Mouse (Mus musculus): ENCODE data around the gene Lrp1.

- no peak for TF ChIP-seq POLR2A (IDR thresholded peaks at IDR 0.05; ENCODE audit: insufficient read depth, low read depth, low read length)
- no peak for TF ChIP-seq CTCF (IDR thresholded peaks at IDR 0.05; ENCODE audit: insufficient read depth, low read depth, low read length)
These were observed 103.0 kb downstream of the Lrp1 start for GRCm38 (mm10) chr10:127517941-127518340.
